Mouse (Mus musculus): ENCODE data around the gene Tcaf2. TPM values are rescaled to one million over a fixed set of nuclear protein-coding genes. Genes with fewer than 3 reads are reported as not detected.

The Tcaf2 gene
- 0.15 and 0.16 TPM in 2 replicates for polyA plus RNA-seq (2021; fragmentation: Nextera tagmentation)
- long read RNA-seq, experiment 1, partial matches to known transcripts = 1 of 1 reads
- long read RNA-seq, experiment 1, other reads (novel, unspliced or antisense) = 0 of 1 reads
- long read RNA-seq, experiment 2 = 0 reads

GRCm38 (mm10) chr6:42644912-42645549 is at the start of gene Tcaf2:
Tcaf2 (minus strand) TSS chr6:42645254.

GRCm38 (mm10) chr6:42597592-42597991 is 47.5 kb downstream of the Tcaf2 start, which contains the start of gene Tcaf3:
Tcaf3 (minus strand) TSS chr6:42597692.

Other genes with a start within 250 kb of the Tcaf2 start
- gene Tas2r143, start 245.0 kb downstream of the Tcaf2 start, polyA plus RNA-seq (2021; fragmentation: Nextera tagmentation) = not detected in 2 replicates
- gene Tas2r135, start 239.8 kb downstream of the Tcaf2 start, polyA plus RNA-seq (2021; fragmentation: Nextera tagmentation) = not detected in 2 replicates
- gene Tas2r126, start 210.7 kb downstream of the Tcaf2 start, polyA plus RNA-seq (2021; fragmentation: Nextera tagmentation) = not detected in 2 replicates
- gene Olfr458, start 180.1 kb downstream of the Tcaf2 start, polyA plus RNA-seq (2021; fragmentation: Nextera tagmentation) = not detected in 2 replicates
- not detected in 2 replicates for gene Olfr457, start 168.9 kb downstream of the Tcaf2 start, polyA plus RNA-seq (2021; fragmentation: Nextera tagmentation)
- not detected in 2 replicates for gene Olfr456, start 158.0 kb downstream of the Tcaf2 start, polyA plus RNA-seq (2021; fragmentation: Nextera tagmentation)
- not detected in 2 replicates for gene Olfr455, start 97.7 kb downstream of the Tcaf2 start, polyA plus RNA-seq (2021; fragmentation: Nextera tagmentation)
- not detected in 2 replicates for gene Tcaf3, start 47.6 kb downstream of the Tcaf2 start, polyA plus RNA-seq (2021; fragmentation: Nextera tagmentation)
- 76.4 and 77.9 TPM in 2 replicates for gene Tcaf1, start 64.8 kb upstream of the Tcaf2 start, polyA plus RNA-seq (2021; fragmentation: Nextera tagmentation)
- not detected in 2 replicates for gene Olfr453, start 94.1 kb upstream of the Tcaf2 start, polyA plus RNA-seq (2021; fragmentation: Nextera tagmentation)
- not detected in 2 replicates for gene Olfr38, start 111.2 kb upstream of the Tcaf2 start, polyA plus RNA-seq (2021; fragmentation: Nextera tagmentation)
- not detected in 2 replicates for gene Olfr452, start 139.8 kb upstream of the Tcaf2 start, polyA plus RNA-seq (2021; fragmentation: Nextera tagmentation)
- gene Olfr450, start 166.7 kb upstream of the Tcaf2 start, polyA plus RNA-seq (2021; fragmentation: Nextera tagmentation) = not detected in 2 replicates
- not detected in 2 replicates for gene Olfr449, start 189.1 kb upstream of the Tcaf2 start, polyA plus RNA-seq (2021; fragmentation: Nextera tagmentation)
- not detected in 2 replicates for gene Olfr448, start 245.2 kb upstream of the Tcaf2 start, polyA plus RNA-seq (2021; fragmentation: Nextera tagmentation)